Mouse (Mus musculus) cerebellum, adult 8-10 months (tissue): ENCODE measurements around the gene Ube4b.

Source experiments
- DNase-seq: peaks from one replicate; pipeline ENCODE4 v3.0.0; 2022

Gene Ube4b

GRCm38 (mm10) chr4:149302136-149302535, 124.4 kb downstream of the Ube4b start:
- no peak for DNase-seq

GRCm38 (mm10) chr4:149296501-149296900, 130.0 kb downstream of the Ube4b start:
- DNase-seq, result no peak

DNA sequence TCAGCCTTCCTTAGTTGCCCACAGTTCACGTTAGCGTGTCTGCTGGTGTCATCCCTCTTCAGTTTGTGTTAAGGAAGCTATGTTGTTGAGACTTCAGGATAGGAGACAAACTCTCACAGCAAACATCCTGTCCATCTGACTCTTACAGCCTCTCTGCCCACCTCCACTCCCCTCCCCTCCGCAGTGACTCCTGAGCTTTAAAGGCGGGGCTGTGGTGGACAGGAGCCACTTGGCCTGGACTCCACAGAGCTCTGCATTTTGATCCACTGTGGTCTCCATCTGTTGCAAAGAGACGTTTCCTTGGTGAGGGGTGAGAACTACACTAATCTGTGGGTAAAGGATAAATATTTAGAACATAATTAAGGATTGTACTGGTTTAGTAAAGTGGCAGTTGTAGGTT, 133.6 kb downstream of the Ube4b start:
- peak; percentile 52 for DNase-seq

DNA sequence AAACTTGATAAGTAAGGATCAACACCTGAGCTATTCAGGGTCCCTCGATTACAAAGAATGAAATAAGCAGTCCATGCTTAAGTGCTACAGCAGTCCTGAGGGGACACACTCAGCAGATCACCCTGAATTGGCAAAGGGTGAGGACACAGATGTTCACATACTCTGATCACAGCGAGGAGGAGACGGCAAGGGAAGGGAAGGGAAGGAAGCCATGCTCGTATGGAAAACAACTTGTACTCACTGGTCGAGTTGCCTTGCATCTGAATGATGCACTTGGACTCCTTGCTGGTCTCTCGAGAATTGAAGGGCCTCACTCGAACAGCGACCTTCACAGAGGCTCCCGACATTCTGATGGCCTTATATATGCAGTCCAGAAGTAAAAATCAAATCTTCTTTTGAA, 135.5 kb downstream of the Ube4b start:
- no peak for DNase-seq

DNA sequence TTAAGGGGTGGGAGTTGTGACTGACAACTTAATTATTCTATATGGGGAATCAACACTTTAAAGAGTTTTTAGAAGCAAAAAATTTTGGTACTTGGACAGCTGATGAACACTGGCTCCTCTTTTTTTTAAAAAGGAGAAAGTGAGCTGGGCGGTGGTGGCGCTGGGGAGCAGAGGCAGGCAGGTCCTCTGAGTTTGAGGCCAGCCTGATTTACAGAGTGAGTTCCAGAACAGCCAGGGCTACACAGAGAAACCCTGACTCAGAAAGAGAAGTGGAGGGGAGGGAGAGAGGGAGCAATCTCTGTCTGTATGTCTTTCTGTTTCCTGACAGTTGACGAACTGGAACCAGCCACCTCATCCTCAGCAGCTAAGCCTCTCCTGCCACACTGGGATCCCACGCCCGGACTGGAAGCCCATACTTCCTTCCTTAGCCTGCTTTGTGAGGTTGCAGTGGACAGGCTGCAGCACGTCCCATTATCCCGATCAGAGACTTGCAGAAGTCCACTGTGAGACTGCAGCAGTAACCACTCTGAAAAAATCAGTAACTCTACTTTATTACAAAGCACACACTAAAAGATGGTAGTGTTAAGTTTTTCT, 136.3 kb downstream of the Ube4b start:
- no peak for DNase-seq

GRCm38 (mm10) chr4:149286287-149287137, 140.0 kb downstream of the Ube4b start:
- no peak for DNase-seq

DNA sequence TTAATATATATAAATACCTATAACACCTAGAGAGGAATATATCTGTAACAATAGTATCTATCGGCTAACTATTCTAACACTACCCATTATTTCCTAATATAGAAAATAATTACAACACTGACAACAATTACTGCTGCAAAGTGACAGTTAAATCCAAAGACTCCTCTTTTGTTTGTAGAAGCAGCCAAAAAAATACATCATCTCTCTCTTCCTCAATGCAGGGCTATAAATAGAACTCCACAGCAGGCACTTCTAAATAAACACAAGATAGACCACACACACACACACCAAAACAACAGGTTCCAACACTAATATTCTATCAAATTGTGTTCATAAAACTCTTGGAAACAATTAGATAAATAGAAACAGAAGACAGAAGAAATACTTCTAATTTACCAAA, 140.9 kb downstream of the Ube4b start:
- DNase-seq, result no peak

- no peak for DNase-seq
Measured at GRCm38 (mm10) chr4:149283018-149283417, 143.5 kb downstream of the Ube4b start.

DNA sequence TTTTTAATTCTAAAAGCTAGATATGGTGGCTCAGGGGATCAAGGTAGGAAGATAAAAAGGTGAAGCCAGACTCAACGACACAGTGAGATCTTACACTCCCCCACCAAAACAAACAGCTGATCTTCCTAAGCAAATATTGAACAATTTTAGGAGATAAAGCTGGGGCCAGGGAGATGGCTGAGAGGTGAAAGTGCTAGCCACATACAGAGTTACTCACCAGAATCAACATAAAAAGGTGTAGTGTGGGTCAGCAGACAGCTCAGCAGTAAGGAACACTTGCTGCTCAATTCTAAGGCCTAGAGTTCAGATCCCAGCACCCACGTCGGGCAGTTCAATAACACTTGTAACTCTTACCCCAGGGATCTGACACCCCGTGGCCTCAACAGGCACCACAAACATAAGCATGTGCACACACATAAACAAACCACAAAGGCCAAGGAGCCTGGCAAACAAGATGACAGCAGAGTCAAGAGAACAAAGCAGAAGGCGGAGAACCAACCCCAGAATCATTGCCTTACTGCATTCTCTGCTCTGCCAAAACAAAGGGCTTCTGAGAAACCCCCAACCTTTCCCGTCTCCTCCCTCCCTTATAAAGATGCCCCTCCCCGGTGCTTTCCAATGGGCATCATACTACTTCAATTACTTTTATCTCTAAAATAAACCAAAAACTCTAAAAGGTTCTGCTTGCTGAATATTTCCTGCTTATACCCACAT, 144.4 kb downstream of the Ube4b start:
- DNase-seq, result no peak
